Mouse (Mus musculus) kidney, postnatal 36 days (tissue): Measurements from ENCODE around the gene Dcx.
A peak's percentile ranks its signal among the peaks of the same experiment; 100 is the strongest.

Experiments used
- DNase-seq, 2 experiments: peaks; one replicate each; pipeline ENCODE4 v3.0.0; 2021 to 2022; ENCODE audit warnings: mixed read lengths in 2 of 2

The Dcx gene

GRCm38 (mm10) chrX:143826521-143826920 lies 106.6 kb downstream of the Dcx start:
- DNase-seq, result peak in 1 of 2 experiments; percentile 1

DNA sequence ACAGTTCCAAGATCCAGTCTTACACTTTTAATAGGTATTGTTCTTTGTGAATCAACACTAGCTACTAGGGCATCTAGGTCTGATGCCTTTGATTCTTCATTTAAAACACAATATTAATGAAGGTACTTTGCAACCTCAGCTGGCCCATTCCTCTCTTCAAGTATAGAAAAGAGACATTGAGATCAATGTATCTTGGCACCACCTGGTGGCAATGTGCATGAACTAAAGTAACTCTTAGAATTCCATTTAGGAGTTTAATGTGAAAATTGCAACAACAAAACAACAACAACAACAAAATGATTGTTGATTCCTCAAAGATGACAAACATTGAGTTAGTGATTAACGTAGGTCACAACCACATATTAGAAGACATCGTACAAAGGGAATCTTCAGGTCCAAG lies 114.2 kb downstream of the Dcx start:
- DNase-seq, result peak in 1 of 2 experiments; percentile 17

- no peak for DNase-seq
These were observed 117.2 kb downstream of the Dcx start for GRCm38 (mm10) chrX:143815948-143816347.
